In genomic region chr1:79697382-79697781, GRCm38 (mm10) we compare ENCODE assay signal across 8 mouse cellular contexts. TPM values are rescaled to one million over a fixed set of nuclear protein-coding genes. Genes with fewer than 3 reads are reported as not detected.
DNase-seq lines count a peak whose midpoint lies in the region; ATAC-seq lines count a peak whose summit lies in the region.

No protein-coding gene starts in this region.

- H3K4me2 ChIP-seq in embryonic facial prominence, embryonic 15.5 days (replicated peaks): no peak overlapping the region
- H3K4me2 ChIP-seq in intestine, embryonic 15.5 days (replicated peaks): no peak overlapping the region
- no peak overlapping the region for H3K4me2 ChIP-seq in stomach, embryonic 14.5 days (replicated peaks; ENCODE audit: low read depth, low read length)

- H3K27me3 ChIP-seq in embryonic facial prominence, embryonic 15.5 days: no peaks in the 10 kb centered on the region
- H3K27me3 ChIP-seq in intestine, embryonic 15.5 days (replicated peaks): no peaks in the 10 kb centered on the region
- H3K27me3 ChIP-seq in stomach, embryonic 14.5 days (ENCODE audit: control insufficient read depth, insufficient read depth, low read length): no peaks in the 10 kb centered on the region

- WGBS in embryonic facial prominence, embryonic 15.5 days: 46% methylated on average over 9 of the region's 9 CpGs
- WGBS in intestine, embryonic 15.5 days: 44% methylated on average over 9 of the region's 9 CpGs
- WGBS in stomach, embryonic 14.5 days: 44% methylated on average over 9 of the region's 9 CpGs

- H3K9ac ChIP-seq in embryonic facial prominence, embryonic 15.5 days: no peak overlapping the region
- no peak overlapping the region for H3K9ac ChIP-seq in intestine, embryonic 15.5 days
- H3K9ac ChIP-seq in stomach, embryonic 14.5 days (replicated peaks; ENCODE audit: low read depth, low read length): no peak overlapping the region

- no peak overlapping the region for H3K4me3 ChIP-seq in embryonic facial prominence, embryonic 15.5 days (replicated peaks)
- no peak overlapping the region for H3K4me3 ChIP-seq in intestine, embryonic 15.5 days (replicated peaks)
- H3K4me3 ChIP-seq in stomach, embryonic 14.5 days (ENCODE audit: low read depth, low read length): no peak overlapping the region

- peaks cover 8% of the 10 kb centered on the region; the same call in 1 of the 2 replicates for H3K4me1 ChIP-seq in embryonic facial prominence, embryonic 15.5 days
- 0 out of 2 replicates have a peak, but pooled peaks cover 4% of the 10 kb centered on the region for H3K4me1 ChIP-seq in intestine, embryonic 15.5 days (replicated peaks)
- no peaks in the 10 kb centered on the region for H3K4me1 ChIP-seq in stomach, embryonic 14.5 days (ENCODE audit: control insufficient read depth, insufficient read depth, low read length)

- no peaks in the 10 kb centered on the region for H3K36me3 ChIP-seq in embryonic facial prominence, embryonic 15.5 days
- H3K36me3 ChIP-seq in intestine, embryonic 15.5 days: no peaks in the 10 kb centered on the region
- H3K36me3 ChIP-seq in stomach, embryonic 14.5 days (ENCODE audit: control insufficient read depth, insufficient read depth, low read length): no peaks in the 10 kb centered on the region; the same call in 1 of the 2 replicates

- peak; percentile 15; the same call in 1 of the 2 replicates for ATAC-seq in embryonic facial prominence, embryonic 15.5 days (ENCODE audit: insufficient number of reproducible peaks, low FRiP score, low TSS enrichment, low read depth)
- ATAC-seq in intestine, embryonic 15.5 days: peak; percentile 65; the same call in 1 of the 2 replicates
- peak; percentile 82 for ATAC-seq in stomach, embryonic 14.5 days (ENCODE audit: insufficient number of reproducible peaks, insufficient read depth, low FRiP score, low read depth)

- no peaks in the 10 kb centered on the region for H3K9me3 ChIP-seq in embryonic facial prominence, embryonic 15.5 days (replicated peaks)
- H3K9me3 ChIP-seq in intestine, embryonic 15.5 days: no peaks in the 10 kb centered on the region
- no peaks in the 10 kb centered on the region for H3K9me3 ChIP-seq in stomach, embryonic 14.5 days (ENCODE audit: control insufficient read depth, low read depth, low read length)

- H3K27ac ChIP-seq in embryonic facial prominence, embryonic 15.5 days (replicated peaks): no peak overlapping the region
- H3K27ac ChIP-seq in intestine, embryonic 15.5 days: no peak overlapping the region
- no peak overlapping the region for H3K27ac ChIP-seq in stomach, embryonic 14.5 days (ENCODE audit: low read length)

- peak; percentile 10 for DNase-seq in embryo, embryonic 10 days (ENCODE audit: low spot score)
- no peak for DNase-seq in embryo, embryonic 9.5 days (ENCODE audit: extremely low spot score)
- DNase-seq in 3134 (ENCODE audit: extremely low read depth, insufficient read length, low spot score): peak; percentile 65
- peak; percentile 40 for DNase-seq in lung, postnatal 14 days
- DNase-seq in thymus, postnatal 25 days: no peak

RNA-seq across cellular contexts. Expression of gene Ap1s3, which starts 25.6 kb away (rescaled TPM):
- polyA plus RNA-seq in embryonic facial prominence, embryonic 15.5 days (2015; fragmentation: Nextera tagmentation; extraction: Ambion mirVana): 0.39 and 0.47 TPM in 2 replicates
- polyA plus RNA-seq in intestine, embryonic 15.5 days (2015; fragmentation: Nextera tagmentation; extraction: Ambion mirVana): 0.30 and 0.39 TPM in 2 replicates
- polyA plus RNA-seq in stomach, embryonic 14.5 days (2014; fragmentation: Nextera tagmentation; extraction: Ambion mirVana): 0.43 and 0.50 TPM in 2 replicates

Comparison
In these comparisons a context has a peak if more than half of its experiments do, and no peak if none do; other contexts are left out.
1. DNase-seq: peak in embryo, embryonic 10 days (single experiment), 3134 (single experiment) and lung, postnatal 14 days (single experiment); none in embryo, embryonic 9.5 days (single experiment) and thymus, postnatal 25 days (single experiment).
2. ATAC-seq: peak in every context shown above with its lines; median percentile 82 in stomach, embryonic 14.5 days; 65 in intestine, embryonic 15.5 days; 15 in embryonic facial prominence, embryonic 15.5 days.